Mouse (Mus musculus) small intestine, adult 2 months (tissue): ENCODE data around the gene Gm49354. TPM values are rescaled to one million over a fixed set of nuclear protein-coding genes. Genes with fewer than 3 reads are reported as not detected.
"Not testable (repeated sequence)": the region's sequence is repeated elsewhere in the genome, so short reads cannot be mapped to it uniquely, and the experiment has no call there.

Experiments
- H3K27ac ChIP-seq: fragments of 200-500 bp; 2 replicates; pipeline ENCODE4 v1.5.1; 2012; ENCODE audit warnings: low read depth, low read length, control low read depth, inconsistent platforms; ENCODE audit not compliant: insufficient read depth
- H3K27me3 ChIP-seq: fragments of 200-500 bp; 2 replicates; pipeline ENCODE4 v1.6.1; 2012; ENCODE audit warnings: mild to moderate bottlenecking, moderate library complexity, low read length, inconsistent platforms; ENCODE audit not compliant: control insufficient read depth, insufficient read depth
- H3K36me3 ChIP-seq: fragments of 200-500 bp; 2 replicates; pipeline ENCODE4 v1.6.1; 2012; ENCODE audit warnings: mild to moderate bottlenecking, low read length, control low read depth, inconsistent platforms; ENCODE audit not compliant: control insufficient read depth, insufficient read depth
- H3K4me1 ChIP-seq: fragments of 200-500 bp; 2 replicates; pipeline ENCODE4 v1.6.1; 2012; ENCODE audit warnings: low read length, inconsistent platforms, mixed read lengths; ENCODE audit not compliant: control insufficient read depth, insufficient read depth, insufficient read length
- H3K4me3 ChIP-seq: fragments of 200-500 bp; 2 replicates; pipeline ENCODE4 v1.5.1; 2012; ENCODE audit warnings: low read depth, mild to moderate bottlenecking, control low read depth, inconsistent platforms, low read length, moderate library complexity
- CTCF ChIP-seq: fragments of 200-500 bp; IDR thresholded peaks from 2 replicates; pipeline ENCODE4 v1.5.1; 2012; ENCODE audit warnings: low read depth, mild to moderate bottlenecking, control low read depth, inconsistent platforms, low read length, moderate library complexity, mixed read lengths; ENCODE audit not compliant: insufficient replicate concordance, insufficient read length; ENCODE audit errors: extremely low read depth
- POLR2A ChIP-seq: fragments of 200-500 bp; IDR thresholded peaks from 2 replicates; pipeline ENCODE4 v1.6.1; 2012; ENCODE audit warnings: low read depth, mild to moderate bottlenecking, control low read depth, inconsistent platforms, low read length, moderate library complexity
- WGBS: fragments of 180-500 bp; shearing (Covaris S2); methylation state at CpG from one replicate; pipeline ENCODE4 v1.1.7; 2018; 5-methylcytosine and 5-hydroxymethylcytosine counted together
- polyA plus RNA-seq: library from polyadenylated mRNA; depleted of rRNA; stranded (reverse); fragments of >200 nt; gene quantifications from 2 replicates; pipeline ENCODE4 v1.2.3, GENCODE M21; 2012

Gm49354 gene
- polyA plus RNA-seq, 1 experiment: not detected

GRCm38 (mm10) chr13:59741697-59742096 is 40.3 kb downstream of the Gm49354 start:
- no peaks in the 10 kb centered on the region for H3K27me3 ChIP-seq
- WGBS: 59% methylated on average over 10 of the region's 10 CpGs

GRCm38 (mm10) chr13:59741096-59741495 is 40.9 kb downstream of the Gm49354 start:
- no peaks in the 10 kb centered on the region for H3K4me1 ChIP-seq
- WGBS: 77% methylated on average over 11 of the region's 11 CpGs
- TF ChIP-seq CTCF (no peak), POLR2A (no peak)
- no peak overlapping the region for H3K27ac ChIP-seq
- no peaks in the 10 kb centered on the region for H3K27me3 ChIP-seq
- no peaks in the 10 kb centered on the region for H3K36me3 ChIP-seq
- no peak overlapping the region for H3K4me3 ChIP-seq

More at GRCm38 (mm10) chr13:59741697-59742096, 40.3 kb downstream of the Gm49354 start:
- Histone ChIP-seq H3K27ac (no peak overlapping the region), H3K4me3 (no peak overlapping the region), H3K4me1 (no peaks in the 10 kb centered on the region), H3K36me3 (no peaks in the 10 kb centered on the region)
- TF ChIP-seq POLR2A (no peak), CTCF (peak; percentile 26; the same call in 1 of the 2 replicates)

GRCm38 (mm10) chr13:59739397-59739796 is 42.6 kb downstream of the Gm49354 start:
- 82% methylated on average over 4 of the region's 4 CpGs for WGBS
- Histone ChIP-seq H3K27me3 (no peaks in the 10 kb centered on the region), H3K36me3 (no peaks in the 10 kb centered on the region), H3K4me1 (peaks cover 3% of the 10 kb centered on the region; the same call in 1 of the 2 replicates), H3K27ac (no peak overlapping the region), H3K4me3 (no peak overlapping the region)
- TF ChIP-seq POLR2A (no peak), CTCF (no peak)

DNA sequence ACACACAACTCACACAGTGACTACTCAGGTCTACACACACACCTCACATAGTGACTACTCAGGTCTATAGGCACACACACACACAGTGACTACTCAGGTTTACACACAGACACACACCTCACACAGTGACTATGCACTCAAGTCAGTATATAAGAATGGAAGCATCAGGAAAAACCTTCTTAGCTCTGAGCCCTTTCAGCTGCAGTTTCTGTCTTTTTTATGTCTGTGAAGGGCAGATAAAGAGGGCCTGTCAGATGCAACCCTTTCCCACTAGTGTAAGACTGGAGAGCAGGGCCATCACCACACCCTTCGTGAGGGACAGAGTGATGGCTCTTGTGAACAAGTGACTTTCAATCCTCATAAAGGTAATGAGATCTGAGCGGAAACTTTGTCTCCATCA is 43.6 kb downstream of the Gm49354 start:
- H3K27ac ChIP-seq: no peak overlapping the region
- H3K27me3 ChIP-seq: no peaks in the 10 kb centered on the region
- peaks cover 5% of the 10 kb centered on the region; the same call in 1 of the 2 replicates for H3K4me1 ChIP-seq
- no peak overlapping the region for H3K4me3 ChIP-seq
- TF ChIP-seq POLR2A: no peak
- 81% methylated on average over 2 of the region's 2 CpGs for WGBS
- no peaks in the 10 kb centered on the region for H3K36me3 ChIP-seq

DNA sequence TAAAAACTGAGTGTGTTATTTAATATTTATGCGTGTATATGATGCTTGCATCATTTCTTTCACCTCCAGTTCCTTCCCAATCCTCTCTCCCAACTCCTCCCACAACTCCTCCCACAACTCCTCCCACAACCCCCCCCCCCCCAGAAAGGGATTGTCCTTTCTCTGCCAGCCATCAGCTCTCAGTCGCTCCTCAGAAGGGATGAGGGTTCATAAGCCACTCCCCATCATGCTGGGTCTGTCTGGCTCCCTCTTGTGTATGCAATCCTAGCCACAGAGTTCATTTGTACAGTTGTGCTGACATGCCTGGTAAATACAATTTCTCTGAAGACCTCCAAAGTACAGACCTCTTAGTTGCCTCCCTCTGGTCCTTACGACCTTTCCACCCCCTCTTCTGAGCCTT is 46.9 kb downstream of the Gm49354 start:
- H3K4me1 ChIP-seq: peaks cover 5% of the 10 kb centered on the region; the same call in 1 of the 2 replicates
- WGBS: 22% methylated on average over 3 of the region's 3 CpGs
- H3K27ac ChIP-seq: no peak overlapping the region
- H3K4me3 ChIP-seq: no peak overlapping the region
- no peaks in the 10 kb centered on the region for H3K27me3 ChIP-seq
- no peaks in the 10 kb centered on the region for H3K36me3 ChIP-seq
- TF ChIP-seq CTCF (no peak), POLR2A (no peak)

DNA sequence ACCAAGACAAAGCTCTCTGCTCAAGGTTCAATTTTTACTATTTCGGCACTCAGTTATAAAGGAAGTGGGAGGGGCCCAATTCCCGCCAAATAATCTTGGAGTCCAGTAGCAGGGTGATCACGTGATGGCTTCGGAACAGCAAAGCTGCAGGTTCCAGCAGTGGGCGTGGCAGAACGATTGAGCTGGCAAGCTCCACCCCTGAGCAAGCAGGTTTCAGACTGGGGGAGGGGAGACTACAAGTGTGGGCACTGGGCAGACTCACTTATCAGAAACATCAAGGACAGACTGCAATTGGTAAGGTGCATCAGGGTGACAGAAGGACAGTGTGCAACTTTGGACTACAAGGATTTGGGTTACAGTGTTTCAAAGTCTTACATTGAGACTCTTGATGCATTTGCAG is 47.7 kb downstream of the Gm49354 start:
- H3K4me1 ChIP-seq, H3K36me3 ChIP-seq, H3K27ac ChIP-seq, H3K27me3 ChIP-seq, H3K4me3 ChIP-seq: not testable (repeated sequence)
- WGBS: 7% methylated on average over 6 of the region's 6 CpGs

GRCm38 (mm10) chr13:59733936-59734335 is 48.1 kb downstream of the Gm49354 start:
- WGBS: 49% methylated on average over 4 of the region's 4 CpGs

GRCm38 (mm10) chr13:59731652-59732051 is 50.4 kb downstream of the Gm49354 start, which contains the start of gene Spata31d1d:
Gene Spata31d1d (minus strand): TSS chr13:59731752.
- Histone ChIP-seq H3K36me3 (no peaks in the 10 kb centered on the region), H3K4me1 (peaks cover 5% of the 10 kb centered on the region; the same call in 1 of the 2 replicates), H3K4me3 (no peak within 1 kb of the TSS), H3K27me3 (no peaks in the 10 kb centered on the region), H3K27ac (no peak within 1 kb of the TSS)
- TF ChIP-seq CTCF: no peak
- no peak for TF ChIP-seq POLR2A
- 50% methylated on average over 7 of the region's 7 CpGs for WGBS

More at GRCm38 (mm10) chr13:59733936-59734335, 48.1 kb downstream of the Gm49354 start:
- TF ChIP-seq CTCF: no peak
- no peak for TF ChIP-seq POLR2A
- Histone ChIP-seq H3K4me3 (no peak overlapping the region), H3K4me1 (peaks cover 5% of the 10 kb centered on the region; the same call in 1 of the 2 replicates), H3K27ac (no peak overlapping the region), H3K27me3 (no peaks in the 10 kb centered on the region), H3K36me3 (no peaks in the 10 kb centered on the region)
